In genomic region chr1:130857456-130857855, GRCm38 (mm10) we compare ENCODE assay signal across 51 mouse cellular contexts. TPM values are rescaled to one million over a fixed set of nuclear protein-coding genes. Genes with fewer than 3 reads are reported as not detected.
"Had no signal": no experiment of that assay in that cellular context is flagged by ENCODE, and none has a peak within 500 bp of the region (broad histone marks: within the 10 kb centered on the region; RNA-seq: fewer than 3 reads in every experiment).

No protein-coding gene starts in this region.

- H3K9ac ChIP-seq: heart, embryonic 12.5 days; heart, embryonic 13.5 days; heart, embryonic 15.5 days; hindbrain, embryonic 12.5 days; hindbrain, embryonic 13.5 days; hindbrain, embryonic 14.5 days; hindbrain, embryonic 15.5 days; intestine, embryonic 15.5 days; kidney, embryonic 15.5 days had no signal

- ATAC-seq: hindbrain, embryonic 16.5 days; hindbrain, postnatal 0 days; inflammation-experienced regulatory T-cells, adult 6 months; intestine, embryonic 15.5 days; intestine, embryonic 16.5 days; intestine, postnatal 0 days had no signal

- H3K4me2 ChIP-seq: heart, embryonic 11.5 days; heart, embryonic 12.5 days; heart, embryonic 13.5 days; heart, embryonic 15.5 days; hindbrain, embryonic 12.5 days; hindbrain, embryonic 13.5 days; hindbrain, embryonic 14.5 days; hindbrain, embryonic 15.5 days; intestine, embryonic 15.5 days; kidney, embryonic 15.5 days had no signal

- H3K27me3 ChIP-seq: heart, embryonic 12.5 days; heart, embryonic 13.5 days; heart, embryonic 15.5 days; hindbrain, embryonic 12.5 days; hindbrain, embryonic 13.5 days; hindbrain, embryonic 15.5 days; intestine, embryonic 15.5 days; kidney, embryonic 15.5 days had no signal

- H3K9me3 ChIP-seq: heart, embryonic 10.5 days; heart, embryonic 12.5 days; heart, embryonic 13.5 days; heart, embryonic 15.5 days; hindbrain, embryonic 10.5 days; hindbrain, embryonic 12.5 days; hindbrain, embryonic 13.5 days; hindbrain, embryonic 15.5 days; intestine, embryonic 15.5 days; kidney, embryonic 15.5 days had no signal

- H3K36me3 ChIP-seq: heart, embryonic 10.5 days; heart, embryonic 12.5 days; heart, embryonic 13.5 days; heart, embryonic 15.5 days; hindbrain, embryonic 10.5 days; hindbrain, embryonic 12.5 days; hindbrain, embryonic 13.5 days; hindbrain, embryonic 15.5 days; intestine, embryonic 15.5 days; kidney, embryonic 15.5 days had no signal

- H3K4me3 ChIP-seq: heart, adult 2 months; heart, embryonic 10.5 days; heart, embryonic 12.5 days; heart, embryonic 13.5 days; heart, embryonic 15.5 days; hindbrain, embryonic 10.5 days; hindbrain, embryonic 12.5 days; hindbrain, embryonic 13.5 days; hindbrain, embryonic 15.5 days; intestine, embryonic 15.5 days; kidney, embryonic 15.5 days; layer of hippocampus, adult 2 months had no signal

- H3K27ac ChIP-seq: heart, adult 2 months; heart, embryonic 10.5 days; heart, embryonic 13.5 days; heart, embryonic 15.5 days; hindbrain, embryonic 10.5 days; hindbrain, embryonic 12.5 days; hindbrain, embryonic 13.5 days; hindbrain, embryonic 14.5 days; hindbrain, embryonic 15.5 days; hindbrain, postnatal 0 days; intestine, embryonic 15.5 days; kidney, embryonic 15.5 days; kidney, postnatal 0 days; layer of hippocampus, adult 2 months had no signal

- DNase-seq: heart, adult 2 months; heart, postnatal 10 days; heart, postnatal 14 days; heart, postnatal 36 days; heart, postnatal 4 days; kidney, adult 11 months; kidney, adult 18-20 months; kidney, adult 2 months; kidney, adult 8-10 months; kidney, adult 9 months; kidney, postnatal 10 days; kidney, postnatal 14 days; kidney, postnatal 25 days; kidney, postnatal 36 days; kidney, postnatal 4 days; layer of hippocampus, adult 9-11 months had no signal

- H3K4me1 ChIP-seq: heart, embryonic 12.5 days; heart, embryonic 13.5 days; heart, embryonic 15.5 days; hindbrain, embryonic 12.5 days; hindbrain, embryonic 13.5 days; hindbrain, embryonic 15.5 days; kidney, embryonic 15.5 days had no signal

RNA-seq across cellular contexts. Expression of gene Fcmr, which starts 8.0 kb away (rescaled TPM):
- total RNA-seq: hematopoietic stem cell, adult 5-6 weeks; layer of hippocampus, adult 18-20 months; layer of hippocampus, adult 8-10 months; layer of hippocampus, postnatal 10 days had no signal
- polyA plus RNA-seq: hindbrain, embryonic 10.5 days; hindbrain, embryonic 11.5 days; hindbrain, embryonic 12.5 days; kidney, embryonic 14.5 days had no signal

RNA-seq across cellular contexts. Expression of gene Il24, which starts 29.8 kb away (rescaled TPM):
- total RNA-seq: heart, adult 2 months; heart, adult 8-10 months; heart, postnatal 10 days; heart, postnatal 14 days; heart, postnatal 25 days; heart, postnatal 36 days; heart, postnatal 4 days; hematopoietic stem cell, adult 5-6 weeks; hindbrain, postnatal 0 days; layer of hippocampus, adult 18-20 months; layer of hippocampus, adult 2 months; layer of hippocampus, adult 8-10 months; layer of hippocampus, postnatal 10 days; layer of hippocampus, postnatal 14 days; layer of hippocampus, postnatal 25 days had no signal
- polyA plus RNA-seq: heart, adult 2 months; heart, embryonic 10.5 days; heart, embryonic 11.5 days; heart, embryonic 12.5 days; heart, embryonic 13.5 days; heart, embryonic 14.5 days; heart, embryonic 15.5 days; heart, embryonic 16.5 days; heart, postnatal 0 days; hindbrain, embryonic 10.5 days; hindbrain, embryonic 11.5 days; hindbrain, embryonic 12.5 days; hindbrain, embryonic 13.5 days; hindbrain, embryonic 14.5 days; hindbrain, embryonic 15.5 days; hindbrain, embryonic 16.5 days; hindbrain, postnatal 0 days; inflammation-experienced regulatory T-cells, adult 6 months; intestine, embryonic 14.5 days; intestine, embryonic 15.5 days; intestine, embryonic 16.5 days; intestine, postnatal 0 days; kidney, embryonic 14.5 days; kidney, embryonic 16.5 days; kidney, postnatal 0 days; large intestine, adult 2 months had no signal

RNA-seq across cellular contexts. Expression of gene Pigr, which starts 31.0 kb away (rescaled TPM):
- total RNA-seq: heart, adult 2 months; heart, postnatal 10 days; heart, postnatal 25 days; heart, postnatal 36 days; heart, postnatal 4 days; hematopoietic stem cell, adult 5-6 weeks; hindbrain, postnatal 0 days; layer of hippocampus, adult 18-20 months; layer of hippocampus, adult 2 months; layer of hippocampus, adult 8-10 months; layer of hippocampus, postnatal 10 days; layer of hippocampus, postnatal 14 days; layer of hippocampus, postnatal 25 days had no signal
- polyA plus RNA-seq: heart, embryonic 10.5 days; heart, embryonic 11.5 days; heart, embryonic 12.5 days; heart, embryonic 13.5 days; heart, embryonic 15.5 days; hindbrain, embryonic 10.5 days; hindbrain, embryonic 11.5 days; hindbrain, embryonic 12.5 days; hindbrain, embryonic 13.5 days; hindbrain, embryonic 14.5 days; hindbrain, embryonic 15.5 days; hindbrain, embryonic 16.5 days; hindbrain, postnatal 0 days; kidney, embryonic 14.5 days; kidney, embryonic 16.5 days had no signal

RNA-seq across cellular contexts. Expression of gene Il20, which starts 53.8 kb away (rescaled TPM):
- total RNA-seq: heart, adult 2 months; heart, adult 8-10 months; heart, postnatal 10 days; heart, postnatal 14 days; heart, postnatal 25 days; heart, postnatal 36 days; heart, postnatal 4 days; hematopoietic stem cell, adult 5-6 weeks; hindbrain, postnatal 0 days; layer of hippocampus, adult 18-20 months; layer of hippocampus, adult 2 months; layer of hippocampus, adult 8-10 months; layer of hippocampus, postnatal 10 days; layer of hippocampus, postnatal 14 days; layer of hippocampus, postnatal 25 days had no signal
- polyA plus RNA-seq: heart, adult 2 months; heart, embryonic 10.5 days; heart, embryonic 11.5 days; heart, embryonic 12.5 days; heart, embryonic 13.5 days; heart, embryonic 14.5 days; heart, embryonic 15.5 days; heart, embryonic 16.5 days; heart, postnatal 0 days; hindbrain, embryonic 10.5 days; hindbrain, embryonic 11.5 days; hindbrain, embryonic 12.5 days; hindbrain, embryonic 13.5 days; hindbrain, embryonic 14.5 days; hindbrain, embryonic 15.5 days; hindbrain, embryonic 16.5 days; hindbrain, postnatal 0 days; inflammation-experienced regulatory T-cells, adult 6 months; intestine, embryonic 14.5 days; intestine, embryonic 15.5 days; intestine, embryonic 16.5 days; intestine, postnatal 0 days; kidney, adult 2 months; kidney, embryonic 14.5 days; kidney, embryonic 15.5 days; kidney, embryonic 16.5 days; kidney, postnatal 0 days; large intestine, adult 2 months had no signal

RNA-seq across cellular contexts. Expression of gene Fcamr, which starts 56.8 kb away (rescaled TPM):
- total RNA-seq: hematopoietic stem cell, adult 5-6 weeks; hindbrain, postnatal 0 days; layer of hippocampus, adult 18-20 months; layer of hippocampus, adult 2 months; layer of hippocampus, adult 8-10 months; layer of hippocampus, postnatal 10 days; layer of hippocampus, postnatal 14 days; layer of hippocampus, postnatal 25 days had no signal
- polyA plus RNA-seq: heart, embryonic 10.5 days; heart, embryonic 13.5 days; heart, embryonic 16.5 days; hindbrain, embryonic 10.5 days; hindbrain, embryonic 11.5 days; hindbrain, embryonic 12.5 days; hindbrain, embryonic 13.5 days; hindbrain, embryonic 14.5 days; hindbrain, embryonic 15.5 days; hindbrain, embryonic 16.5 days; hindbrain, postnatal 0 days; kidney, embryonic 14.5 days; kidney, embryonic 15.5 days; kidney, embryonic 16.5 days had no signal
